Mouse (Mus musculus) midbrain, embryonic 13.5 days (tissue): ENCODE results near the gene Ttc3. TPM values are rescaled to one million over a fixed set of nuclear protein-coding genes. Genes with fewer than 3 reads are reported as not detected.
A peak's percentile ranks its signal among the peaks of the same experiment; 100 is the strongest.

Source experiments
- ATAC-seq: fragments of 200-750 bp; cut with Nextera tagmentation; 2 replicates; pipeline ENCODE4 v1.8.0; 2017; ENCODE audit warnings: mild to moderate bottlenecking, moderate TSS enrichment, moderate library complexity
- H3K27ac ChIP-seq: fragments of 300-500 bp; sonication (generic); 2 replicates; pipeline ENCODE4 v1.5.1; 2015; ENCODE audit warnings: inconsistent platforms, mild to moderate bottlenecking, moderate library complexity
- H3K27me3 ChIP-seq: fragments of 300-500 bp; sonication (generic); 2 replicates; pipeline ENCODE4 v1.6.1; 2015; ENCODE audit warnings: mild to moderate bottlenecking, inconsistent platforms
- H3K36me3 ChIP-seq: fragments of 300-500 bp; sonication (generic); 2 replicates; pipeline ENCODE4 v1.6.1; 2015; ENCODE audit warnings: mild to moderate bottlenecking, inconsistent platforms
- H3K4me1 ChIP-seq: fragments of 300-500 bp; sonication (generic); replicated peaks from 2 replicates; pipeline ENCODE4 v1.6.1; 2015; ENCODE audit warnings: inconsistent platforms
- H3K4me2 ChIP-seq: fragments of 300-500 bp; sonication (generic); replicated peaks from 2 replicates; pipeline ENCODE4 v1.6.1; 2015; ENCODE audit warnings: moderate library complexity, mild to moderate bottlenecking, inconsistent platforms
- H3K4me3 ChIP-seq: fragments of 300-500 bp; sonication (generic); replicated peaks from 2 replicates; pipeline ENCODE4 v1.5.1; 2015; ENCODE audit warnings: mild to moderate bottlenecking, inconsistent platforms
- H3K9ac ChIP-seq: fragments of 300-500 bp; sonication (generic); replicated peaks from 2 replicates; pipeline ENCODE4 v1.6.1; 2015; ENCODE audit warnings: mild to moderate bottlenecking, inconsistent platforms
- H3K9me3 ChIP-seq: fragments of 300-500 bp; sonication (generic); 2 replicates; pipeline ENCODE4 v1.6.1; 2016; ENCODE audit warnings: mild to moderate bottlenecking, inconsistent platforms
- WGBS: fragments of 180-500 bp; shearing (Covaris S2); methylation state at CpG from one replicate; pipeline ENCODE4 v1.1.7; 2015; 5-methylcytosine and 5-hydroxymethylcytosine counted together
- polyA plus RNA-seq: library from polyadenylated mRNA; unstranded; fragments of >200 nt; fragmentation: Nextera tagmentation; extraction: Ambion mirVana; gene quantifications from 2 replicates; pipeline ENCODE4 v1.2.1, GENCODE M21; 2015

Gene Ttc3
- polyA plus RNA-seq, 1 experiment from 2014 or later = 803 TPM

DNA sequence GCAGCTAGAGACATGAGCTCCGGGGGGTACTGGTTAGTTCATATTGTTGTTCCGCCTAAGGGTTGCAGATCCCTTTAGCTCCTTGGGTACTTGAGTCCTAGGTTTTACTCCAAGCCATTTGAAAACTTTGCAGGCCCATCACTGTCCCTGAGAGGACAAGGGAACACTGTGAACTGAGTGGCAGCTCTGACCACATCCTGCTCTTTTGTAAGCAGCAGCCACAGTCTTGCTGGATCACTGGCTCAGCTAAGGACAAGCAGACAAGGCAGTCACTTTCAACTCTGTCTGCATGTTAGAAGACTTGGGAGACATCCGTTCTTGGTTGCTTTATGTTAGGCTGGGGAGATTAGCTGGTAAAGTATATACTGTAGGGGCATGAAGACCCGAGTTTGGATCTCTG is 6.6 kb upstream of the Ttc3 start:
- 96% methylated on average over 4 of the region's 4 CpGs for WGBS
- ATAC-seq = no peak
- H3K27ac ChIP-seq = no peak overlapping the region

DNA sequence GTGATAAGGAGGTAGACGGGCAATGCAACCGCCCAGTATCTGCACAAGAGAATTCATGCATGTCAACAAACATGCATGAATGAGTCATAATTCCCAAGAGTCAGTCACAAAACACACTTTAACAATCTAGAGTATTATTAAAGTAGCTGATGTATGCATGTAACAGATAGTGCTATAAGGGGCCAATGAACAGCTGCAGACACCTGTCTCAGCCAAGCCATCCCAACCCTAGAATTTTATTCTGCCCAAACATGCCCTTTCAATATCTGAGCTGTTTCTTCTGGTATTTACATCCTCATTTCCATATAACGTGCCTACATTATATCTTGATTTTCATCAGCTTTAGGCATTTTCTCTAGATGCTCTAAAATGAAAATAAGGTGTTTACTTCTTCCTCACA is 5.0 kb upstream of the Ttc3 start:
- no peak for ATAC-seq
- Histone ChIP-seq H3K27me3 (no peaks in the 10 kb centered on the region), H3K27ac (no peak overlapping the region), H3K4me1 (peaks cover 30% of the 10 kb centered on the region), H3K4me2 (no peak overlapping the region), H3K4me3 (no peak overlapping the region), H3K36me3 (peaks cover 12% of the 10 kb centered on the region), H3K9ac (no peak overlapping the region), H3K9me3 (no peaks in the 10 kb centered on the region)
- 95% methylated on average over 3 of the region's 3 CpGs for WGBS

More for the DNA sequence above, 6.6 kb upstream of the Ttc3 start:
- no peak overlapping the region for H3K9ac ChIP-seq
- H3K36me3 ChIP-seq = peaks cover 12% of the 10 kb centered on the region
- no peaks in the 10 kb centered on the region for H3K27me3 ChIP-seq
- peaks cover 21% of the 10 kb centered on the region for H3K4me1 ChIP-seq
- no peak overlapping the region for H3K4me2 ChIP-seq
- H3K9me3 ChIP-seq = no peaks in the 10 kb centered on the region
- no peak overlapping the region for H3K4me3 ChIP-seq

- 8% methylated on average over 6 of the region's 6 CpGs for WGBS
Measured at GRCm38 (mm10) chr16:94369596-94370172, 734 bp upstream of the Ttc3 start.

DNA sequence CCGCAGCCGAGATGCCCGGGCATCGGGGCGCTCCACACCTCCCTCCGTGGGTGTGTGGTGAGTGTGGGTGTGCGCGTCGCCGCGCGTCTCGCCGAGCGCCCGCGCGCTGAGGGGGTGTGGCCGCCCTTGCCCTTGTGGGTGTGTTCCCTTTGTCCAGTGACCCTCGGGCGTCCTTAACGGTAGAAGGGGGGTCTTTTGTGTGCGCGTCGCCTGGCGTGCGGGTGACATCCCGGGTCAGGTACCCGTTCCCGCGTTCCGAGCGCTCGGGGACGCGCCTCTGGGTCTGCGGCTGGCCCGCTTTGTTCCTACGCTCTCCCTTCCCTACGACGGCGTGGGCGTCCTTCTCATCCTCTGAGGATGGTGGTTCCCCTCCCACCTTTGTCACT is 490 bp downstream of the Ttc3 start:
- Histone ChIP-seq H3K4me2 (peak overlapping the region; percentile 60), H3K27me3 (no peaks in the 10 kb centered on the region), H3K9me3 (no peaks in the 10 kb centered on the region), H3K36me3 (no peaks in the 10 kb centered on the region), H3K27ac (peak overlapping the region; percentile 99), H3K4me3 (peak overlapping the region; percentile 90), H3K4me1 (peaks cover 45% of the 10 kb centered on the region), H3K9ac (peak overlapping the region; percentile 99)
- under 1% methylated on average over 42 of the region's 43 CpGs for WGBS
- ATAC-seq = peak; percentile 79

More at GRCm38 (mm10) chr16:94369596-94370172, 734 bp upstream of the Ttc3 start:
- Histone ChIP-seq H3K9me3 (no peaks in the 10 kb centered on the region), H3K27me3 (no peaks in the 10 kb centered on the region), H3K4me3 (peak overlapping the region; percentile 90), H3K27ac (peak overlapping the region; percentile 99), H3K4me1 (peaks cover 41% of the 10 kb centered on the region), H3K4me2 (peak overlapping the region; percentile 81), H3K36me3 (peaks cover 4% of the 10 kb centered on the region), H3K9ac (peak overlapping the region; percentile 87)
- ATAC-seq = no peak; the same call in 1 of the 2 replicates

GRCm38 (mm10) chr16:94371301-94371931 is 998 bp downstream of the Ttc3 start, which contains the start of gene Pigp:
Gene Pigp, minus strand, starts transcription at chr16:94371842.
- Histone ChIP-seq H3K4me3 (peak within 1 kb of the TSS; percentile 90), H3K4me1 (peaks cover 45% of the 10 kb centered on the region), H3K27ac (peak within 1 kb of the TSS; percentile 99), H3K36me3 (no peaks in the 10 kb centered on the region), H3K4me2 (peak within 1 kb of the TSS; percentile 60), H3K27me3 (no peaks in the 10 kb centered on the region), H3K9ac (peak within 1 kb of the TSS; percentile 99), H3K9me3 (no peaks in the 10 kb centered on the region)
- peak; percentile 89 for ATAC-seq
- WGBS = under 1% methylated on average over 30 of the region's 43 CpGs

GRCm38 (mm10) chr16:94379386-94379785 is 9.0 kb downstream of the Ttc3 start:
- no peak overlapping the region for H3K4me2 ChIP-seq
- H3K36me3 ChIP-seq = no peaks in the 10 kb centered on the region
- no peak overlapping the region for H3K27ac ChIP-seq
- no peak overlapping the region for H3K9ac ChIP-seq
- no peaks in the 10 kb centered on the region for H3K27me3 ChIP-seq
- WGBS = 94% methylated on average over 1 of the region's 1 CpGs
- peaks cover 31% of the 10 kb centered on the region for H3K4me1 ChIP-seq
- ATAC-seq = no peak
- no peak overlapping the region for H3K4me3 ChIP-seq
- H3K9me3 ChIP-seq = no peaks in the 10 kb centered on the region

DNA sequence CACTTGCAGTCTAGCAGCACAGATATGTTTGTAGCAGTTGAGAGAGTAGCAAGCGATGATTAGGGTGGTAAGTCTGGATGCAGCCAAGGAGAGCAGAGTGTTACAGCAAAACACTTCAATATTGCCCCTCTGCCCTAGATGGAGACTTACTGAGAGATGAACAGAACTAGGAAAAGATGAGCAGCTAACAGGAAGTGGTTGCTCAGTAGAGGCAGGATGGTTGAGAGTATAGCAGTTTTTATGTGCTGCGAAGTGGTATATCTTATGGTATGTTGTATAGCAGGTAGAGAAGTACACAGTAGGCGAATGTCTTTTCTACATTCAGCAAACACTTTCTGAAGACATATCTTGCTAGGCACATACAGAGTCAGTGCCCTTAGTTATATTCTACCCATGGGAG is 12.9 kb downstream of the Ttc3 start:
- 96% methylated on average over 3 of the region's 3 CpGs for WGBS
- H3K4me2 ChIP-seq = no peak overlapping the region
- no peaks in the 10 kb centered on the region for H3K27me3 ChIP-seq
- H3K36me3 ChIP-seq = peaks cover 8% of the 10 kb centered on the region; the same call in 1 of the 2 replicates
- no peak for ATAC-seq
- no peaks in the 10 kb centered on the region for H3K9me3 ChIP-seq
- H3K4me1 ChIP-seq = peaks cover 30% of the 10 kb centered on the region
- H3K4me3 ChIP-seq = no peak overlapping the region
- H3K9ac ChIP-seq = no peak overlapping the region
- no peak overlapping the region for H3K27ac ChIP-seq

DNA sequence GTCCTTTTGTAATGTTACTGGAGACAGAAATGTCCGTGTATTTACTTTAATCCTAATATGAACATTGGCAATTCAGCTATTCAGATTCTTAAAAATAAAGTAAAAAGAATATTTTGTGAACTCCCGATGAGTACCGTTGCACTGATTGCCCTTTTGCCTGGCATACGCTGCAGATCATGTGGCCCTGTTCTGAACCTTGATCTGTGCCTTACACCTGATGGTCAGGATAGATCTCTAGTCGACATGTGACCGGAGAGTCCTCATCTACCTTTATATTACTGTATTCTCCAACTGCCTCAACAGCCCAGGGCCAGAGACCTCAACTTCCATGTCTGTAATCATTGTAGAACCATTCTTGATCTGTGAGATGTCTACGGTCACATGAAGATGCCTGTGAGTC is 17.3 kb downstream of the Ttc3 start:
- Histone ChIP-seq H3K27ac (no peak overlapping the region), H3K4me2 (no peak overlapping the region), H3K4me1 (peaks cover 13% of the 10 kb centered on the region), H3K4me3 (no peak overlapping the region), H3K9me3 (no peaks in the 10 kb centered on the region), H3K9ac (no peak overlapping the region), H3K27me3 (no peaks in the 10 kb centered on the region), H3K36me3 (peaks cover 8% of the 10 kb centered on the region; the same call in 1 of the 2 replicates)
- no peak for ATAC-seq
- 97% methylated on average over 7 of the region's 7 CpGs for WGBS

DNA sequence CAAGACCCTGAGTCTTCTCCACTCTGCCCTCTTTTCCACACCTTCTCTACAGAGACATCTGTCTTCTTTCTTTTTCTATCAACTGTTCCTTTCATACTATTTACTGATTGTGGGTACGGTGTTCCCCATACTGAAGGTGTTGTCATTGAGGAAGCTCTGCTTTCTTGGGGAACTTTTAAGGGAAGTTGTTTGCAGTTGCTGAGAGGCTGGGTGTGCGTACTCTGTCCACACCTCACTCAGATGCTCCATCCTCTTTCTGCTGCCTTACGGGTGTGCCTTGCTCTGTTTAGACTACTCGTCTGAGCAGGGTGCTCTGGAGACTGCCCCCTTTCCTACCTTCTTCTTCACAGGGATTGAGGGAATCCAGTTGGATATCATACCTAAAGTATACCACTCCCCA is 21.9 kb downstream of the Ttc3 start:
- WGBS = 88% methylated on average over 4 of the region's 4 CpGs

DNA sequence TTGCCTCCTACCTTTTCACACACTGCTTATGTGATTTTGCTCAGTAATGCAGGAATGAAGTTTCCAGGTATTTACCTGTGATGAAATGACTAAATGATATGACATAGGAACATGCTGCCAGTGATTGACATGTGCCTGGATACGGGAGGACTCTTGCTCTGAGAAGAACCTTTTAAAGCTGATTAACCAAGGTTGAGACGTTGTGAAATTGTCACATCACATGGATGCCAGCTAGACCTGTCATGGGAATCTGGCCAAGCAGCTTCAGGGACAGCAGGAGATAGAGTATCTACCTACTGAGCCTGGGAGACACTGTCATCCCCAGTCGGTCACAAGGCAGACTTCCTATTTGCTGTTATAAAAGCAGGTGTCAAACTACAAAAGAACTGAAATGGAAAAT is 24.6 kb downstream of the Ttc3 start:
- peaks cover under 1% of the 10 kb centered on the region; the same call in 1 of the 2 replicates for H3K4me1 ChIP-seq
- H3K36me3 ChIP-seq = peaks cover 24% of the 10 kb centered on the region
- no peak overlapping the region for H3K27ac ChIP-seq
- H3K4me3 ChIP-seq = no peak overlapping the region
- ATAC-seq = no peak
- no peaks in the 10 kb centered on the region for H3K27me3 ChIP-seq
- WGBS = 76% methylated on average over 3 of the region's 3 CpGs
- no peak overlapping the region for H3K9ac ChIP-seq
- no peaks in the 10 kb centered on the region for H3K9me3 ChIP-seq
- no peak overlapping the region for H3K4me2 ChIP-seq

More for the DNA sequence above, 21.9 kb downstream of the Ttc3 start:
- Histone ChIP-seq H3K9me3 (no peaks in the 10 kb centered on the region), H3K27me3 (no peaks in the 10 kb centered on the region), H3K4me2 (no peak overlapping the region), H3K4me3 (no peak overlapping the region), H3K9ac (no peak overlapping the region), H3K27ac (no peak overlapping the region), H3K4me1 (no peaks in the 10 kb centered on the region), H3K36me3 (peaks cover 24% of the 10 kb centered on the region)
- no peak for ATAC-seq

DNA sequence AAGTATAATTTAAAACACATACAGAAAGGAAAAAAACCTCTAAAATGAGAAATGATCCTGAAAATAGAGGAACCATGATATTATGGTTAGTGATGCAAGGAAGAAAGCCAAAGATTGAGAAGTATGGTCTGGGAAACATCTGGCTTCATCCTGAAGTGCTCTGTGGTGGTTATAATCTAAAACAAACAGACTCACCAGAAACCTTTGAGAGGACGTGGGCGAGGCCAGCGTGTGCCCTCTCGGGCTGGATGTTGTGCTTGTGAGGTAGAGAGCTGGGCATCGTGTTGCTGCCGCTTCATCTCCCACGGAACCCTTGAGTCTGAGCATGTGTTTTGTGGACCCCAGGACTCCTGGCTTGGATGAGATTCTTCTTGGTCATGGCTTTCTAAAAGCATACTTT is 26.2 kb downstream of the Ttc3 start:
- Histone ChIP-seq H3K9me3 (no peaks in the 10 kb centered on the region), H3K27me3 (no peaks in the 10 kb centered on the region), H3K9ac (no peak overlapping the region), H3K4me2 (no peak overlapping the region), H3K27ac (no peak overlapping the region), H3K4me3 (no peak overlapping the region), H3K4me1 (peaks cover 9% of the 10 kb centered on the region; the same call in 1 of the 2 replicates), H3K36me3 (peaks cover 24% of the 10 kb centered on the region)
- 91% methylated on average over 7 of the region's 7 CpGs for WGBS
- no peak for ATAC-seq

DNA sequence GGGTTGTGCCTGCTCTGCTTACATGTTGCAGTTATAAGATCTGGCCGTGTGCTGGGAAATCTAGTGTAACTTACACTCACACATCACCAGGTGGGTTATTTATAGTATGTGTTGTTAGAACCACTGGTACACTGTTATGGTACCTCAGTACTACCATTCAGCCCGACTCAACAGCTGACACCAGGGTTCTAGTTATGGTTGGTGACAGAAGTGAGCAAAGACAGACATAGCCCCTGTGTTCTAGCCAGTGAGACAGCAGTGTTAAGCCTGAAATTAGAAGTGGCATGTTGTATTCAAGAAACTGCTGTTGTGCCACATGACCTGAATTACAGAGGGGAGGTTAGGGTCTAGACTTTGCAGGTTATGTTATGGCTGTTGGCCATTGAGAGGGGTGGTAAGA is 28.7 kb downstream of the Ttc3 start:
- no peak overlapping the region for H3K4me2 ChIP-seq
- no peak overlapping the region for H3K4me3 ChIP-seq
- ATAC-seq = no peak
- no peaks in the 10 kb centered on the region for H3K27me3 ChIP-seq
- 90% methylated on average over 2 of the region's 2 CpGs for WGBS
- H3K27ac ChIP-seq = no peak overlapping the region
- peaks cover 9% of the 10 kb centered on the region; the same call in 1 of the 2 replicates for H3K4me1 ChIP-seq
- H3K36me3 ChIP-seq = peaks cover 28% of the 10 kb centered on the region
- no peak overlapping the region for H3K9ac ChIP-seq
- no peaks in the 10 kb centered on the region for H3K9me3 ChIP-seq
